Mouse (Mus musculus) adrenal gland, adult 8-10 months (tissue): ENCODE data around the gene Ptprt. TPM values are rescaled to one million over a fixed set of nuclear protein-coding genes. Genes with fewer than 3 reads are reported as not detected.

Experiments used
- DNase-seq: peaks from one replicate; pipeline ENCODE4 v3.0.0; 2022
- total RNA-seq, 4 experiments: library from RNA; stranded (reverse); gene quantifications; 2 replicates each; pipeline ENCODE4 v1.2.4; 2022

Ptprt gene
- total RNA-seq, 4 experiments from 2014 or later, result 0.18 to 0.80 (median 0.20) TPM

- no peak for DNase-seq
These were observed 753.7 kb downstream of the Ptprt start for GRCm38 (mm10) chr2:161907214-161907613.

GRCm38 (mm10) chr2:161902196-161902595, 758.8 kb downstream of the Ptprt start:
- no peak for DNase-seq

GRCm38 (mm10) chr2:161884446-161884845, 776.5 kb downstream of the Ptprt start:
- no peak for DNase-seq

GRCm38 (mm10) chr2:161882580-161882979, 778.4 kb downstream of the Ptprt start:
- DNase-seq, result no peak

GRCm38 (mm10) chr2:161880941-161881340, 780.0 kb downstream of the Ptprt start:
- DNase-seq, result no peak

- DNase-seq, result peak; percentile 3
These were observed 795.7 kb downstream of the Ptprt start for GRCm38 (mm10) chr2:161865231-161865630.

GRCm38 (mm10) chr2:161858813-161859212, 802.1 kb downstream of the Ptprt start:
- no peak for DNase-seq

GRCm38 (mm10) chr2:161858361-161858760, 802.6 kb downstream of the Ptprt start:
- no peak for DNase-seq

GRCm38 (mm10) chr2:161835001-161835400, 825.9 kb downstream of the Ptprt start:
- no peak for DNase-seq

GRCm38 (mm10) chr2:161833846-161834245, 827.1 kb downstream of the Ptprt start:
- no peak for DNase-seq

- DNase-seq, result no peak
These were observed 847.6 kb downstream of the Ptprt start for GRCm38 (mm10) chr2:161813326-161813725.

- no peak for DNase-seq
These were observed 852.7 kb downstream of the Ptprt start for GRCm38 (mm10) chr2:161808086-161808801.

GRCm38 (mm10) chr2:161806287-161807007, 854.5 kb downstream of the Ptprt start:
- no peak for DNase-seq

- DNase-seq, result no peak
These were observed 861.0 kb downstream of the Ptprt start for GRCm38 (mm10) chr2:161799946-161800345.

GRCm38 (mm10) chr2:161767528-161767927, 893.4 kb downstream of the Ptprt start:
- no peak for DNase-seq

- no peak for DNase-seq
These were observed 947.9 kb downstream of the Ptprt start for GRCm38 (mm10) chr2:161713024-161713423.

- DNase-seq, result peak; percentile 53
These were observed 951.6 kb downstream of the Ptprt start for GRCm38 (mm10) chr2:161709316-161709715.

- no peak for DNase-seq
These were observed 954.5 kb downstream of the Ptprt start for GRCm38 (mm10) chr2:161706386-161706915.

GRCm38 (mm10) chr2:161704811-161705210, 956.1 kb downstream of the Ptprt start:
- no peak for DNase-seq

- DNase-seq, result peak; percentile 70
These were observed 956.5 kb downstream of the Ptprt start for GRCm38 (mm10) chr2:161704410-161704809.

GRCm38 (mm10) chr2:161695819-161696218, 965.1 kb downstream of the Ptprt start:
- no peak for DNase-seq

- peak; percentile 2 for DNase-seq
These were observed 992.5 kb downstream of the Ptprt start for GRCm38 (mm10) chr2:161668302-161668986.

- no peak for DNase-seq
These were observed 999.0 kb downstream of the Ptprt start for GRCm38 (mm10) chr2:161661912-161662311.
